Mouse (Mus musculus) activated CD4-positive, CD25-positive, alpha-beta regulatory T cell (primary cell): ENCODE results near the gene Aff1. TPM values are rescaled to one million over a fixed set of nuclear protein-coding genes. Genes with fewer than 3 reads are reported as not detected.

Experiments
- polyA plus RNA-seq, 2 experiments: library from polyadenylated mRNA; unstranded; fragments of 100-300 nt; shearing (Covaris generic); gene quantifications; one replicate each; pipeline ENCODE4 v1.2.1; 2017

The Aff1 gene
- polyA plus RNA-seq: 10 to 100 TPM; 29.1 to 42.3 TPM

GRCm38 (mm10) chr5:103691624-103692530 lies at the start of gene Aff1:
Gene Aff1, plus strand, starts transcription at chr5:103692374.

GRCm38 (mm10) chr5:103655346-103656118 lies 36.6 kb upstream of the Aff1 start, which contains the start of gene 1700016H13Rik:
Gene 1700016H13Rik, minus strand, starts transcription at chr5:103656010.

Other genes starting within 250 kb of the Aff1 start
- not detected for gene Slc10a6, start 63.0 kb upstream of the Aff1 start, polyA plus RNA-seq
- gene 1700016H13Rik, start 36.4 kb upstream of the Aff1 start, polyA plus RNA-seq: not detected
- 1 to 10 TPM; 2.4 to 2.8 TPM for gene Klhl8, start 218.9 kb downstream of the Aff1 start, polyA plus RNA-seq